Mouse (Mus musculus): Measurements from ENCODE around the gene Iffo2. TPM values are rescaled to one million over a fixed set of nuclear protein-coding genes. Genes with fewer than 3 reads are reported as not detected.
A peak's percentile ranks its signal among the peaks of the same experiment; 100 is the strongest.

Iffo2 gene
- polyA plus RNA-seq, 1 experiment = 1.6 TPM

DNA sequence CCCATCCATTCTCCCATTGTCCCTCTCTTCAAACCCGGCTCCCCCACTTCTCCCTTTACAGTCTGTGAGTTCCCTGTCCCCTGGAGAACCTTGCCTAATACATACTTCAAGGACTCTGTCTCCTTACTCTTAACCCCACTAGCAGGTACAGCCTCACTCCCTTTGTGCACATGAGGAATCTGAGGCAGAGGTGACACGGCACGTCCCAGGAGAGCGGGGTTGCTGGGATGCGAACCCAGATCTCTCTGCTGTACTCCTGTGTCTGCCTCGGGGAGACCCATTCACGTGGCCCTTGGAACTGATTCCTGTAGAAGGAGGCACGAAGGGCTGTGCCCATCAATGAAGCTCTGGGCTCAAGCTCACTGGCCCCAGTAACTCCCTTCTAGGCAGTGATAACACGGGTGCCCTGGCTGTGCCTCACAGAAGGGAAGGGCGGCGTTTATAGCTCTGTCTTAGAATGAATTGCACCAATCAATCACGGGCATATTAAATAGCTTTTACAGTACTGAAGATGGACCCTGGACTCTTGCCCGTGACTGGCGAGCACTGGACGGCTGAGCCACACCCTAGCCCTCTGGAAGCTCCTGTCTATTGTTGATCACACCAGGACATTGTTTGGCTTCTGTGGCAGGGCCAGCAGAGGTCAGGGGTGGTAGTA lies 119.9 kb downstream of the Iffo2 start:
- Histone ChIP-seq H3K4me1 (ENCODE audit: control insufficient read depth, insufficient read depth, low read length) (no peaks in the 10 kb centered on the region), H3K27ac (ENCODE audit: control insufficient read depth, insufficient read depth, low read depth, low read length, poor library complexity) (no peak overlapping the region), H3K4me3 (replicated peaks; ENCODE audit: control insufficient read depth, low read depth, low read length) (no peak overlapping the region)
- TF ChIP-seq POLR2A (IDR thresholded peaks at IDR 0.05; ENCODE audit: borderline replicate concordance, control insufficient read depth, low read depth, low read length) (no peak), CTCF (IDR thresholded peaks at IDR 0.05; ENCODE audit: control insufficient read depth, insufficient read depth, low read length) (no peak)
- WGBS = 79% methylated on average over 15 of the region's 15 CpGs

DNA sequence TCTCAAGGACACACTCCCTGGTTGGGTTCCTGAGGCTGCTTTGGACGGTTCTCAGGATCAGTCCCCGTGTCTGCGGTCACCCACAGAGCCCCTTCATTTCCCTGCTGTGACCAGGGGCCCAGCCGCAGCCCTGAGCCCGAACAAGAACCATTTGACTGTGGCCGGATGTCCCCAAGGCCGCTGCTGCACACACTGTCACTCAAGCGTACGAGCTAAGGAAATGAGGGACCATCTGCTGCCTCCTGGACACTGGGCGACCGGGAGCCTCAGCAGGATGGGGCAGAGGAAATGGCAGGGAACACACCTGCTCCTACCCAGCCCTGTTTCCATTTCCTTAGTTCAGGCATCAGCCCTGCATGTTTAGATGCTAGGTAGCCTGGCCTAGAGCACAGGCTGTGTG lies 120.6 kb downstream of the Iffo2 start:
- H3K4me1 ChIP-seq (ENCODE audit: control insufficient read depth, insufficient read depth, low read length) = no peaks in the 10 kb centered on the region
- 51% methylated on average over 11 of the region's 11 CpGs for WGBS
- no peak overlapping the region for H3K4me3 ChIP-seq (replicated peaks; ENCODE audit: control insufficient read depth, low read depth, low read length)
- no peak overlapping the region for H3K27ac ChIP-seq (ENCODE audit: control insufficient read depth, insufficient read depth, low read depth, low read length, poor library complexity)
- TF ChIP-seq CTCF (IDR thresholded peaks at IDR 0.05; ENCODE audit: control insufficient read depth, insufficient read depth, low read length) (no peak), POLR2A (IDR thresholded peaks at IDR 0.05; ENCODE audit: borderline replicate concordance, control insufficient read depth, low read depth, low read length) (no peak)

DNA sequence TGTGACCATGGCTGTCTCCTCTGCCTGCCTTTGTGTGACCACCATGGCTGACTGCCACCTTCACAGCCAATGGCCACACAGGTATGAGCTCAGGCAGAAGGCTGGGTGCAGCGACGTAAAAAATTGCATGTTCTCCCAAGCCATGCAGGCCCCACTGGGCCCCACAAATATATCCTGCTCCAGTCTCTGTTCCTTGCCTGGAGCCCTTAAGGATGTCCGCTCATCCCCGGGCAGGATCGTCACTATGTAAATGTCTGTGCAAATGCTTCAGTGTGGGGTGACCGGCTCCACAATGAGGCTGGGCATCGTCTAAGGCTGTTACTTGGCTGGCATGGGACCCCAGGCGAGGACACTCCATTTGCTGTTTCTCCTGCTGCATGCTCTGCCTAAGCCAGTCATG lies 122.9 kb downstream of the Iffo2 start, which contains the start of gene Tas1r2:
Gene Tas1r2 (plus strand): TSS at position 301 of the 400 bp plus-strand sequence.
- H3K4me1 ChIP-seq (ENCODE audit: control insufficient read depth, insufficient read depth, low read length) = no peaks in the 10 kb centered on the region
- no peak within 1 kb of the TSS for H3K27ac ChIP-seq (ENCODE audit: control insufficient read depth, insufficient read depth, low read depth, low read length, poor library complexity)
- TF ChIP-seq CTCF (IDR thresholded peaks at IDR 0.05; ENCODE audit: control insufficient read depth, insufficient read depth, low read length) (no peak), POLR2A (IDR thresholded peaks at IDR 0.05; ENCODE audit: borderline replicate concordance, control insufficient read depth, low read depth, low read length) (no peak)
- no peak within 1 kb of the TSS for H3K4me3 ChIP-seq (replicated peaks; ENCODE audit: control insufficient read depth, low read depth, low read length)
- 83% methylated on average over 8 of the region's 8 CpGs for WGBS

DNA sequence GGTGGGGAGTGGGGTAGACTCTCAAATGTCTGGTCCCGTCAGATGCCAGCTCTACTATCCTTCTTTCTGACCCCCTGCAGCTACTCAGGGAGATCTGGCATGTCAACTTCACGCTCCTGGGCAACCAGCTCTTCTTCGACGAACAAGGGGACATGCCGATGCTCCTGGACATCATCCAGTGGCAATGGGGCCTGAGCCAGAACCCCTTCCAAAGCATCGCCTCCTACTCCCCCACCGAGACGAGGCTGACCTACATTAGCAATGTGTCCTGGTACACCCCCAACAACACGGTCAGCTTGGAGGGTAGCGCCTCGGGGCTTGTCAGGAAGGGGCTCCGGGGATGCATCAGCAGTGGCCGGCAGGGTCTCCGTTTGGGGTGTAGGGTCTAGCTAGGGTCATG lies 131.5 kb downstream of the Iffo2 start:
- no peak for TF ChIP-seq CTCF (IDR thresholded peaks at IDR 0.05; ENCODE audit: control insufficient read depth, insufficient read depth, low read length)
- TF ChIP-seq POLR2A (IDR thresholded peaks at IDR 0.05; ENCODE audit: borderline replicate concordance, control insufficient read depth, low read depth, low read length) = no peak
- Histone ChIP-seq H3K27ac (ENCODE audit: control insufficient read depth, insufficient read depth, low read depth, low read length, poor library complexity) (no peak overlapping the region), H3K4me3 (replicated peaks; ENCODE audit: control insufficient read depth, low read depth, low read length) (no peak overlapping the region), H3K4me1 (ENCODE audit: control insufficient read depth, insufficient read depth, low read length) (no peaks in the 10 kb centered on the region)
- WGBS = 84% methylated on average over 14 of the region's 14 CpGs

DNA sequence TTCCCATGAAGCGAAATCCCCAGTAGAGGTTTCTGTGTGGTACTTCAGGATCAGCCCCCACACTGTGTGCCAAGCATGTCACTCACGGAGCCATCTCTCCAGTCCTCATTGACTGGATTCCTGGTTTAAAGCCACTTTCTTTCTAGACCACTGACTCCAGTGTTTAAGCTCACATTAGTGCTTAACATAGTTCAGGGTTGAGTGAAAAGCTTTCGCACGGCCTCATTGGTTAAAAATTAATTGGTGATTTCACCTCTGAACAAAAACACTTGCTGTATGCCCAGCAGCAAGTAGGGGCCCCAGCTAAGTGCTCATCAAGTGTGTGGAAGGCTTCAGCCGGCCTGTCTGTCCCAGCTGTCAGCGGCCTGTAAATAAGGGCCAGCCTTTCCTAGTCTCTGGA lies 137.3 kb downstream of the Iffo2 start:
- no peak for TF ChIP-seq CTCF (IDR thresholded peaks at IDR 0.05; ENCODE audit: control insufficient read depth, insufficient read depth, low read length)
- TF ChIP-seq POLR2A (IDR thresholded peaks at IDR 0.05; ENCODE audit: borderline replicate concordance, control insufficient read depth, low read depth, low read length) = no peak
- no peak overlapping the region for H3K27ac ChIP-seq (ENCODE audit: control insufficient read depth, insufficient read depth, low read depth, low read length, poor library complexity)
- no peaks in the 10 kb centered on the region for H3K4me1 ChIP-seq (ENCODE audit: control insufficient read depth, insufficient read depth, low read length)
- 81% methylated on average over 6 of the region's 6 CpGs for WGBS
- no peak overlapping the region for H3K4me3 ChIP-seq (replicated peaks; ENCODE audit: control insufficient read depth, low read depth, low read length)

DNA sequence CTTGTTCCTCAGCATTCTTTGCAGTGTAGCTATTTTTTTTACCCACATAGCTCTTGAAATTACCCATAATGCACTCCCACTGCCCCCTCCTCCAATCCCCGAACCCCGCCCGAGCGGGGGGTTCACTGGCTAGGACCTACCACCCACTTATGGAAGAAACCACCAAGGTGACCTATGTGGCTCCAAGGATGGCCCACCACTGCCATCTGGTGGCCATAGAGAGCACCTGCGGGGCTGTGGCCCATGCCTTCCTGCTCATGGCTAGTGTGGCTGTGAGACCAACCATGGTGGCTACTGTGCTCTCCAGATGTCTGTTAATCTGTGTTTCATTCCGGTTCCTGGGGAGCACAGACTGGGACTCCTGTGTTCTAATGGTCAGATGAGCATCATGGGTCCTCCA lies 139.5 kb downstream of the Iffo2 start:
- 6% methylated on average over 6 of the region's 6 CpGs for WGBS
- Histone ChIP-seq H3K4me1 (ENCODE audit: control insufficient read depth, insufficient read depth, low read length) (no peaks in the 10 kb centered on the region), H3K27ac (ENCODE audit: control insufficient read depth, insufficient read depth, low read depth, low read length, poor library complexity) (no peak overlapping the region), H3K4me3 (replicated peaks; ENCODE audit: control insufficient read depth, low read depth, low read length) (no peak overlapping the region)
- TF ChIP-seq CTCF (IDR thresholded peaks at IDR 0.05; ENCODE audit: control insufficient read depth, insufficient read depth, low read length) (peak; percentile 97), POLR2A (IDR thresholded peaks at IDR 0.05; ENCODE audit: borderline replicate concordance, control insufficient read depth, low read depth, low read length) (no peak)

Other genes starting within 250 kb of the Iffo2 start
- gene Pqlc2, start 219.8 kb upstream of the Iffo2 start, polyA plus RNA-seq (2011; ENCODE audit: insufficient read depth, insufficient read length, low replicate concordance, missing spikeins) = 6.4 and 12.2 TPM in 2 replicates
- gene Akr7a5, start 219.8 kb upstream of the Iffo2 start, polyA plus RNA-seq (2011; ENCODE audit: insufficient read depth, insufficient read length, low replicate concordance, missing spikeins) = 10.9 and 12.1 TPM in 2 replicates
- gene Mrto4, start 178.0 kb upstream of the Iffo2 start, polyA plus RNA-seq (2011; ENCODE audit: insufficient read depth, insufficient read length, low replicate concordance, missing spikeins) = 64.0 and 64.4 TPM in 2 replicates
- 15.4 and 18.7 TPM in 2 replicates for gene Emc1, start 178.0 kb upstream of the Iffo2 start, polyA plus RNA-seq (2011; ENCODE audit: insufficient read depth, insufficient read length, low replicate concordance, missing spikeins)
- 31.7 and 52.8 TPM in 2 replicates for gene Ubr4, start 177.9 kb upstream of the Iffo2 start, polyA plus RNA-seq (2011; ENCODE audit: insufficient read depth, insufficient read length, low replicate concordance, missing spikeins)
- gene Gm21969, start 72.6 kb downstream of the Iffo2 start, polyA plus RNA-seq (2011; ENCODE audit: insufficient read depth, insufficient read length, low replicate concordance, missing spikeins) = not detected in 2 replicates
- gene Aldh4a1, start 92.3 kb downstream of the Iffo2 start, polyA plus RNA-seq (2011; ENCODE audit: insufficient read depth, insufficient read length, low replicate concordance, missing spikeins) = 8.1 and 17.2 TPM in 2 replicates
- gene Tas1r2, start 123.0 kb downstream of the Iffo2 start, polyA plus RNA-seq (2011; ENCODE audit: insufficient read depth, insufficient read length, low replicate concordance, missing spikeins) = not detected in 2 replicates

Measured in bone marrow, adult 2 months (tissue).